Mouse (Mus musculus): ENCODE results near the gene Igll1. TPM values are rescaled to one million over a fixed set of nuclear protein-coding genes. Genes with fewer than 3 reads are reported as not detected.

Gene Igll1
- total RNA-seq, 1 experiment from 2014 or later = not detected

GRCm38 (mm10) chr16:16855541-16855940 is 8.2 kb downstream of the Igll1 start:
- ATAC-seq (replicated peaks; ENCODE audit: low read depth, poor library complexity, severe bottlenecking) = no peak

DNA sequence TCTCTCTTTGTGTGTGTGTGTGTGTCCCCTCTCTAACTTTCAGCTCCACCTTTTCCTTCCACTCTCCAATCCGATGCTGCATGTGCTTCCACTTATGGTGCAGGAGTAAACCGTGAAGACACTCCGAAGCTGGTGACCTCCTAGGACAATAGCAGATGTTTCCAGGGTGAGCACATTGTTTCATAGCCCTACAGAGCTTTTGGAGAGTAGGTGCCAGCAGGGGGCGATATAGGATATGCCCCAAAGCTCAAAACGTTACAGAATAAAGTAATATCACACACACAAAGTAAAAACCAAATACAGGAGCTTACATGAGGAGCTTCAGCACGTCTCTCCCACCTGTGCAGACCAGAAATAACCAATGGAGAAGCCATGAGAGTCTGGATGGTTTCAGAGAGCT is 8.9 kb downstream of the Igll1 start:
- peak; percentile 92 for ATAC-seq (replicated peaks; ENCODE audit: low read depth, poor library complexity, severe bottlenecking)

- ATAC-seq (replicated peaks; ENCODE audit: low read depth, poor library complexity, severe bottlenecking) = no peak
Observed at GRCm38 (mm10) chr16:16852411-16852810, 11.4 kb downstream of the Igll1 start.

GRCm38 (mm10) chr16:16849196-16849595 is 14.6 kb downstream of the Igll1 start:
- no peak for ATAC-seq (replicated peaks; ENCODE audit: low read depth, poor library complexity, severe bottlenecking)

GRCm38 (mm10) chr16:16829671-16830070 is 34.1 kb downstream of the Igll1 start:
- no peak for ATAC-seq (replicated peaks; ENCODE audit: low read depth, poor library complexity, severe bottlenecking)

DNA sequence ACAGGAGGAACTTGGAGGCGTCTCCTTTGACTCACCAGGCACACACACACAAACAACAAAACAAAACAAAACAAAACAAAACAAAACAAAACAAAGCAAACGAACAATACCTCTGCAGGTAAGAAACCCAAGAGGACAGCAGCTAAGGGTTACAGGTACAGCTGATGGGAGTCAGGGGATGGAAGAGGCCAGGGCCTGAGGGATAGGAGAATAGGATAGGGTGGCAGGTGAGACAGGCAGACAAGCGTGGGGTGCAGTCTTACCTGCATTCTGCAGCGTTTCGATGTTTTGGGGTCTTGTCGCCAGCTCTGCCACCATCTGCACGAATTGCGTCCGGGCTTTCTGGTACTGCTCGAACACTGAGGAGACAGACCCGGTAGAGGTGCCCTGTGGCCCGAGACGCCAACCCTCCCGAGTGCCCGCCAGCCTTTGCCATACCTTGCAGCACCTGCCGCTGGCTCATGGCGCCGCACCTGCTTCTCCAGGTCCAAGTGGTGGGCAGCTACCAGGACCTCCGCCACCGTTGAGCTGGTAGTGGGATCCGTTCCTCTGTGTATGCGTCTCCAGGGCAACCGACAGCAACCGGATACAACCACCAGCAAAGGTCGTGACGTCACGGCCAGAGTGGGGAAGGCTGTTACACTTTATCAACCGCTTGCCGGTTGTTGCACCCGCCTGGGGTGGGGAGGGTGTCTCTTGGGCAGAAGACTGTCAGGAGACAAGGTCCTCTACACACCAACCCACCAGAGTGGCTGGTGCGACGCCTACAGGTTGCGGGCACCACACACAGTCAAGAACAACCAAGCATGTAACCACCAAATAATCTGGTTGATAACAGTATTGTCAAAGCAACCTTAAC is 34.8 kb downstream of the Igll1 start, which contains the start of gene Spag6l:
Spag6l (minus strand) TSS at position 700 of the 859 bp plus-strand sequence.
- peak; percentile 98 for ATAC-seq (replicated peaks; ENCODE audit: low read depth, poor library complexity, severe bottlenecking)

DNA sequence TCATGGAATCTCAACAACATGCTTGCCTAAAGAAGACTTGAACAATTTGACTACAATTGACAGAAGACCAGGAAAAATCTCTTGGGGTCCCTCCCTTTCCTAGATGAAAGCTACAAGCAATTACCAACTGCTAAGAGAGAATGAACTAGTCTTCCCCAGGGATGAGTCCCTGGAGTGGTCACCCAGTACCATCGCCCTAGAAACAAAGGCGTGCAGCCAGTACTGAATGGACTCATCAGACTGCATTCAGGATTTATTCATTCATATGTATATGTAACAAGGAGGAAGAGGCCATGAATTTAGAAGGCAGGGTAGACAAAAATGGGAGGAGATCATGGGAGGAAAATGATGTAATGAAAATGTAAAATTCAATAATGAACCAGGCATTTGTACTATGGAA is 37.6 kb downstream of the Igll1 start:
- no peak for ATAC-seq (replicated peaks; ENCODE audit: low read depth, poor library complexity, severe bottlenecking)

- no peak for ATAC-seq (replicated peaks; ENCODE audit: low read depth, poor library complexity, severe bottlenecking)
Observed at GRCm38 (mm10) chr16:16825476-16825875, 38.3 kb downstream of the Igll1 start.

Other genes starting within 250 kb of the Igll1 start
- not detected in 2 replicates for gene Olfr19, start 187.6 kb downstream of the Igll1 start, total RNA-seq (2017)
- gene Spag6l, start 34.5 kb downstream of the Igll1 start, total RNA-seq (2017) = 6.1 and 6.3 TPM in 2 replicates
- gene Top3b, start 6.8 kb upstream of the Igll1 start, total RNA-seq (2017) = 66.9 and 96.1 TPM in 2 replicates
- 3.1 and 4.1 TPM in 2 replicates for gene Vpreb1, start 6.9 kb upstream of the Igll1 start, total RNA-seq (2017)
- 20.3 and 22.3 TPM in 2 replicates for gene Ppm1f, start 32.5 kb upstream of the Igll1 start, total RNA-seq (2017)
- gene Mapk1, start 119.4 kb upstream of the Igll1 start, total RNA-seq (2017) = 139 and 173 TPM in 2 replicates
- gene Ypel1, start 205.7 kb upstream of the Igll1 start, total RNA-seq (2017) = 8.5 and 9.2 TPM in 2 replicates
- gene Ppil2, start 247.3 kb upstream of the Igll1 start, total RNA-seq (2017) = 76.0 and 90.0 TPM in 2 replicates

Data from common myeloid progenitor, adult 5-6 weeks (primary cell).